Mouse (Mus musculus) thymus, postnatal 36 days (tissue): ENCODE measurements around the gene Slc25a18.

ENCODE experiments used
- DNase-seq, 2 experiments: peaks; one replicate each; pipeline ENCODE4 v3.0.0; 2022; ENCODE audit warnings: mixed read lengths in 2 of 2

Gene Slc25a18

DNA sequence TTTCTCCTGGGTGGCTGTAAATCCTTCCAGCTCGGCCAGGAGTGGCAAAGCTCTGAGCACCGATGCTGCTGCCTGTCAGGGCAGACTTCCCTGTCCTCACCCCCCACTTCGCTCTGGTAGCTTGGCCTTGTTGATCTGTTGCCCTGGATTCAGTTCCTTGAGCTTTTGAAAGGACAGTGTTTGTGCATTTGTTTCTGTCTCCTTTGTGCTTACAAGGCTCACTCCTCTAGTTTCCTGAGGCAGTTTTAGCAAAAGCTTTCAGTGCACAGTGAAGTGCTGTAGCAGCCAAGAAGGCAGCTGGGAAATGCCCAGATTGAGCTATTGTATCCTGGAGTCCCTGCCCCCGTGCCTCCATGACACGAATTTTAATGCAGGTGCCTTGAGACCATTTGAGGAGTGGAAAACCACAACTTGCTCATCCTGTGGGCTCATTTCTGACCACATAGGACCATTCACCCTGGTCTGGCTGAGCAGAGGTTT, at the start of gene Slc25a18:
Gene Slc25a18 (plus strand): TSS at position 430 of the 480 bp plus-strand sequence.
- DNase-seq, result no peak

- no peak for DNase-seq
Observed at GRCm38 (mm10) chr6:120725986-120726385, 47.4 kb upstream of the Slc25a18 start.

DNA sequence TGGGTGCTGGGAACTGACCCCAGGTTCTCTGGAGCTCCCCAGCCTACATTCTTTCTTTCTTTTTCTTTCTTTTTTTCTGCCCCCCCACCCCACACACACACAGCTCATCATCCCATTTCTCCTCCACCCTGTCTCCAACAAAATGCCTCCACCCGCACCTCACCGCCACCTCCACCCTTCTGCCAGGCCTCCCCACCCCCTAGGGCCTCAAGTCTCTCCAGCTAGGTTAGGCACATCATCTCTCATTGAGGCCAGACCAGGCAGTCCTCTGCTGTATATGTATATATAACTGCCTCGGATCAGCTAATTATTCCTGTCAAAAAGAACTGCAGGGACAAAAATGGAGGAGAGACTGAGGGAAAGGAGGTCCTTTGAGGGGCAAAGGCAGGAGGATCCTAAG, 37.4 kb upstream of the Slc25a18 start:
- no peak for DNase-seq

DNA sequence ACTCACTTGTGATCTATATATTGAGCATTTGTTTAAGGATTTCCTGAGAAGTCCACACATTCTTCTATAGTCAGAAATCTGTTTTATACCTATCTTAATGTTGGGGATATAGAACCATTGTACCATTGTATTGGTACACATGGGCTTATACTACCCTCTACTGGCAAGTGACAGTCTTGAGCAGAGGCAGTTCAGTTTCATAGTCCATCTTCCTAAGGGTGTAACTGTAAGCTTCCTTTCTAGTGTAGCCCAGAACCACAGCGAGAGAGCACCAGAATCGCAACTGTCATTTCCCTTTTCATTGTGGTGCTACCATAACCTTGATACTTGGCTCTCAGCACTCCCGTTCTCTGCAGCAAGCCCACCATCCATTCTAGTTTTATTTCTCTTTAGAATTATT, 36.8 kb upstream of the Slc25a18 start:
- no peak for DNase-seq

DNA sequence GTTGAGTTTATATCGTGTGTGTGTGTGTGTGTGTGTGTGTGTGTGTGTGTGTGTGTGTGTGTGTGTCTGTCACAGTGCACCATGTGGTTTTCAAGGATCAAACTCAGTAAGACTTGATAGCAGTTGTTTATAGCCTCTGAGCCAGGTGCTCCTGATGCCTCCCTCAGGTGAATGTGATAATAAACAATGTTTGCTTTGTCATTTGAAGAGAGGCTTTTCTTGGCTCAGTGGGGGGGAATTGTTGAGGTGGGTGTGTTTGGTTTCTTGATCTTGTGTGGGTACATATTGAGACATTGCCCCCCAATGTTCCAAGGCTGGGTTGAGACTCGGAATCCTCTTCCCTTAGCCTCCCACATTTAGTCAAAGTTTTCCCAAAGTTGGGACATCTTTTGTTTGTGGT, 30.2 kb upstream of the Slc25a18 start:
- DNase-seq, result no peak

DNA sequence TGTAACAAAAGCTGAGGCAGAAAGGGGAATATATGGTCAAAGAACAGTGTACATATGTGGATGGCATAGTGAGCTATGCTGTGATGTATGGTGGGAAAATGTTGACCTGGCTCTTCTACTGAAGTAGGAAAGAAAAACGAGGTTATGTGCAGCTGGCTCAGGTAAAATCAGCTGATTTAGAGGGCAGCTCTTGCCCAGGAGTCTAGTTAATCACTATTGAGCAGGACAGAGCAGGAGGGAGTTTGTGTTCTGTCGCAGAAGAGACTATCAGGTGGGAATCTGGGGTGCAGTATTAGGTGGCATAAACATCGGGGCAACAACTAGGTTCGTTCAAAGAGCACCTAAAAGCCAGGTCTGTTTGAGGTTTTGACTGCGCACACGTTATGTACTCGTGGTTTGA, 29.1 kb upstream of the Slc25a18 start:
- DNase-seq, result no peak

DNA sequence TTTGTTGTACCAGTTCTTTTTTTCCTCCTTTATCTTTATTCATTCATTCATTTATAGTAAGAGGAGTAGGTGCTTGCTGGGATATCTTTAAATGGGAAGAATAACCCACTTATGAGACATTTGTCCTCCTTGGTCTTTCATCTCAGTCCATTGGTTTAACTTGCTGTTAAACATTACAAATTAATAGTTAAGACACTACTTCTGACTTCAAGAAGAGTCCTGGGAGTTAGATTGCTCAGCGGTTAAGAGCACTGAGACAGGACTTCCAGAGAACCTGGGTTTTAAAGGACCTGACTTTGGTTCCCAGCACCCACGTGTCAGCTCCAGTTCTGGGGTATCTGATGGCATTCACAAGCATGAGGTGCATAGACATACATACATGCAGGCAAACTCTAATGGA, 27.0 kb upstream of the Slc25a18 start:
- no peak for DNase-seq

DNA sequence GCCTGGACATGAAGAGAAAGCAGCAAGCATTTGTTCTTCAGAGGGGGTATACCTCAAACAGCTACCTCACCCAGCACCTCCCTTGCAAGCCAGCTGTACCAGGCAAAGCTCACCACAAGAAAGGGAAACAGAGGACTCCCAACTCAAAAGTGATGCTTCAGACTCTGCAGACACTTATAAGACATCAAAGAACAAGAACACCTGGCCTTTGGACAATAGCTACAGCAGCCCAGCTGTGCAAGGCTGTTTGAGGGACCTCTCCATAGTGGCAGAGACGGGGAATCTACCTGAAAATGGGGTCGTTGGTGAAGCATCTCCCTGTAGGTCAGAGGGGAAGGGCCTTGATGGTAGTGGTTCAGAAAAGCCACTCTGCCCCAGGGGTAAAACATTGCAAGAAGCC, 12.2 kb upstream of the Slc25a18 start:
- peak; percentile 59 to 73 for DNase-seq

DNA sequence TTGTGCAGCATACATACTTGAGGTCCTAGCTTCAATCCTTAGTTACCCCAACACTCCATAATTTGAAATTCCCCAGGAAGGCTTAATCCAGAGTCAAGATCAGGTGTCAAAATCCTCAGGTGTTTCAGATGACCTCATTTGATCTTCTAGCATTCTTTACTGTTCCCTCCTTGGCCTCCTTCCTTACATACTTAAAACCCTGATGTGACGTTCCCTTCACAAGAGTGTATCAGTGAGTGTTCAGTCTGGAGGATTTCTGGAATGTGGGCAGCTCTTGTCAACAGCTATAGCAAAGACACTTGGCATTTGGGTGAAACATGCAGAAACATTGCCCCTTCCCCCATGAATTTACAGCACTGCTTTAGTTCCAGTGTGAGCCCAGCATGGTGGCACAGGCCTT, 3.4 kb upstream of the Slc25a18 start:
- no peak for DNase-seq

- DNase-seq, result no peak
Observed at GRCm38 (mm10) chr6:120771366-120771765, 2.0 kb upstream of the Slc25a18 start.

- no peak for DNase-seq
Observed at GRCm38 (mm10) chr6:120772025-120772424, 1.4 kb upstream of the Slc25a18 start.

GRCm38 (mm10) chr6:120773763-120774162, 385 bp downstream of the Slc25a18 start:
- DNase-seq, result no peak

DNA sequence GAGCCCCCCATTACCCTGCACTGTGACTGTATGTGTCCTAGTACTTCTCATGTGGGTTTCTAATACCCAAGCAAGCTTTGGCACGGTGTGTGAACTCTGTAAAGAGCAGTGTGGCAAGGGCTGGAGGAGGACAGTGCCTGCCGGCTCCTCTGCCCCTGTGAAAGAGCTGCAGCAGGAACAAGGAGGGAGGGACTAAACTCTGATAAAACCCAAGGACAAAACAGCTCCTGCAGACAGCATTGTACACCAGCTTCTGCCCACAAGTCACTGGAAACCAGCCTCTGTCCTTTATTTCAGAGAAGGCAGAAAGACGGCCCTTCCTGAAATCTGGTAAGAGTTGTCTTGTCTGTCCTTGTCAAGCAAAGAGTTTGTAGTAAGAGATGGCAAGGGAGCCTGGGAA, 2.9 kb downstream of the Slc25a18 start:
- no peak for DNase-seq

GRCm38 (mm10) chr6:120777533-120777932, 4.2 kb downstream of the Slc25a18 start:
- no peak for DNase-seq

DNA sequence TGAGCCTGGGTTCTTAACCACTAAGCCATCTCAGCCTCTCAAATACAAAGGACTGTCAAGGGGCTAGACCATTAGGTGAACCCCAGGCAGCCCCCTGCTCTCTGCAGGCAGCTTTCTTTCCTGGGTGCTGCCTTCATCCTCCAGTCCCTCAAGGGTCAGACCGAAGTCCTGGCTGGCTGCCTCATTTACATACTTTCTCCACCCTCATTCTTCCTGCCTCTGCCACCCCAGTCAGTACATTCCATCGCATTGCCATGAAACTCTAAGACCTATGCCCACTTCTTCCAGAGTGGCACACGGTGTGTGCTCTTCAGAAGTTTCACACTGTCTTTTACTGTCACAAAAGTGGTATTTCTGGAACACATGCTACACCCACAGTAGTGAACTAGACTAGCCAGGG, 4.8 kb downstream of the Slc25a18 start:
- no peak for DNase-seq

DNA sequence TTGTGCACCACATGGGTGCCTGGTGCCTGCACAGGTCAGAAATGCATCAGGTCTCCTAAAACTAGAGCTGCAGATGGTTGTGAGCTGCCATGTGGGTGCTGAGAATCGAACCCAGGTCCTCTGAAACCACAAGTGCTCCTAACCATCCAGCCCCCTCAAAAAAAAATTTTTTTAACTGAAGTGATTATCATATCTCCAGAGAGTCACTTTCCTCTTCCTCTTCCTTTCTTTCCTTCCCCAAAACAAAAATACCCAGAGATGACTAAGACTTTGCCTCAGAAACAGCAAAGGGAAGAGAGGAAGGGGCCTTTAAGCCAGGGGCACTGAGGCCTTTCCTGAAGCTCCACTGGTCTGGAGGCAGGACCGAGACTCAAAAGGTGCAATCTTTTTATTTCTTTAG, 9.6 kb downstream of the Slc25a18 start:
- DNase-seq, result no peak

DNA sequence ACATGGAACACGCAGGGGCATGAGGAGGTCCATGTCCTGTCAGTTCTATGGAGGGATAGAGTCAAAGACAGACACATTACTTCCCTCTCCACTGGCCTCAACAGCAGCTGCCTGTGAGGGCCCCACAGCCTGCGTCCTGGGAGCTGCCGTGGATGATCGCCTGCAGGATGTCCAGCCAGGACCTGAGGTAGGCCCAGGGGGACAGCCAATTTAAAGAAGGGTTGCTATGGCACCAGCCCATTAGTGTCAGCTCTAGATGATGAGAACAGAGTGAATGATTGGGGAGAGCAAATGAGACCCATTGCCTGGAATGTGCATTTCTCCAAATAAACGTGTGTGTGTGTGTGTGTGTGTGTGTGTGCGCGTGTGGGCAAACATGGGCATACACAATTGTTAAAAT, 11.0 kb downstream of the Slc25a18 start:
- DNase-seq, result no peak

- DNase-seq, result no peak
Observed at GRCm38 (mm10) chr6:120788068-120788607, 14.8 kb downstream of the Slc25a18 start.

- no peak for DNase-seq
Observed at GRCm38 (mm10) chr6:120788904-120789303, 15.5 kb downstream of the Slc25a18 start.

- DNase-seq, result no peak
Observed at GRCm38 (mm10) chr6:120790153-120790552, 16.8 kb downstream of the Slc25a18 start.

GRCm38 (mm10) chr6:120790717-120791116, 17.3 kb downstream of the Slc25a18 start:
- DNase-seq, result no peak

DNA sequence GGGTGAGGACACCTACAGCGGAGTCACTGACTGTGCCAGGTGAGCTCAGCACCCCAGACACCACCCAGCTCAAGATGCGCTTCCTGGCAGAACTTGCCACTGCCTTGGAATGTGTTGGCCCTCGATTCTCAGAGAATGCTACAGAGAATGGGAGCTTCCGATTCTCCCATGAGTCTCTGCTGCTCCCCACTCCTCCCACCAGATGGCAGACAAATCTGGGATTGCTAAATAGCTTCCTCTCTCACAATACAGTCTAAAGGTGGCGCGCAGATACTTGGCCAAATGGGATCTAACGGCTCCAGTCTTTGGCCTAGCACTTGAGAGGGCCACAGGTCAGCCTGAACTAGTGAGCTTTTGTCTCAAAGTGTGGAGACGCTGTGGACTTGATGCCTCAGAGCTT, 19.6 kb downstream of the Slc25a18 start:
- no peak for DNase-seq

GRCm38 (mm10) chr6:120795422-120796086, 22.2 kb downstream of the Slc25a18 start:
- no peak for DNase-seq

DNA sequence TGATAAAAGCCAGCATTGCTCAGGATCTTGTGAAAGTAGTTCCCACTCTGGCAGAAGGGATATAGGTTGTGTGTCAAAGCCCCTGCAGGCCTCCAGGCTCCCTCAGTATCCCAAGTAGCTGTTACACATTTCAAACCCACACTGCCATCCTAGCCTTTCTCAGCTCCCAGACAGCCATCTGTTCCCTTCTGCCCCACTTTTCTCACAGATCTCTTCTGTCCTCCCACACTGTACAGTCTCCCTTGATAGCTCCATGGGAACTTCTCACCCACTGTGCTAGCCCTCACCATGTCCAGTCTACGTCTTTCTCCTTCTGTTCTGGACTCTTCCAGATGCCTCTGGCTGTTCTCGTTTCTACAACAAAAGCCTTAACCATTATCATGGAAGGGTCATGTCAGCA, 22.7 kb downstream of the Slc25a18 start:
- no peak for DNase-seq

- no peak for DNase-seq
Observed at GRCm38 (mm10) chr6:120798019-120798418, 24.6 kb downstream of the Slc25a18 start.
